Comparison of ENCODE assay signal across 1 mouse cellular context in the genomic region with DNA sequence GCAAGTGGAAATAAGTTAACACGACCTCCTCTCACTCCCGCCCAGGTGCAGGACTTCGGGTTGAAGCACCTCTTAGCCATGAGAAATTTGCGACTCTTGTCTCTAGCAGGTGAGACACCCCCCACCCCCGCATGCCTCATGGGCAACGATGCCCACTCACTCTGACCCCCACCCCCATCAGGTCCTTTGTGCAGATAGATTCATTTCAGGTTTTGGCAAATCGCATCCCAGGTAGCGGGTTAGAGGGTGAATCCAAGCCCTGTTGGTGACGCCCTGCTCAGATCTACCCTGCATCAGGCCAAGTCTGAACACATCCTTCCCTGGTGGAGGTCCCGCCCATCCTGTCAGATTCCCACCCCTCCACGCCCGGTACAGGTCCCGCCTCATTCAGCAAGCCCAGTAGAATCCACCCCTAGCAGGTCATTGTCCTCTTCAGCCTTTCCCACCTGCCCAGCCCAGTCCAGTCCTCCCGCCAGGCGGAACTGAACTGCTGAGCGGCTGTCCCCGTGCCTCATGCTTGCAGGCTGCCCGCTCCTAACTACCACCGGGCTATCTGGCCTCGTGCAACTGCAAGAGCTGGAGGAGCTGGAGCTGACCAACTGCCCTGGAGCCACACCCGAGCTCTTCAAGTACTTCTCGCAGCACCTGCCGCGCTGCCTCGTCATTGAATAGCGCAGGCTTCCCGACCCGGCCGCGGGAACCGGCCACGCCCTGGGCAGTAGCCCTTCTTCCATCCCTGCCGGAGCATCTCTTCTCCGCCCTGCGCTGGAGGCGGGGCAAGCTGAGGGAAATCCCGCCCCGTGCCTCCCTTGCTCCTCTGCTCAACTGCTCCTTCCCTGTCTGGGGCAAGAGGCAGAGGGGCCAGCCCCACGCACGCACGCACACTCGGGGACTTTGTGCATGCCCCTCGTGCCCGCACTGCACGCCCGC.
TF ChIP-seq lines count a peak whose summit lies in the region.

No protein-coding gene starts in this region.

TF ChIP-seq in ES-E14, 5 proteins besides CTCF, POLR2A, EP300 and RAD21:
- TF ChIP-seq CHD2 (IDR thresholded peaks at IDR 0.05; ENCODE audit: low read depth, low read length) = no peak
- no peak for TF ChIP-seq MAFK (IDR thresholded peaks at IDR 0.05; ENCODE audit: insufficient read depth, low read depth, low read length)
- TF ChIP-seq ZC3H11A (IDR thresholded peaks at IDR 0.05; ENCODE audit: borderline replicate concordance, low read depth, low read length) = no peak
- no peak for TF ChIP-seq ZNF384 (IDR thresholded peaks at IDR 0.05; ENCODE audit: low read depth, low read length)
- TF ChIP-seq HCFC1 (IDR thresholded peaks at IDR 0.05; ENCODE audit: borderline replicate concordance, insufficient read depth, low read length) = no peak
